Mouse (Mus musculus) neural tube, embryonic 13.5 days (tissue): ENCODE data around the gene Ptprd. TPM values are rescaled to one million over a fixed set of nuclear protein-coding genes. Genes with fewer than 3 reads are reported as not detected.
"Not testable (repeated sequence)": the region's sequence is repeated elsewhere in the genome, so short reads cannot be mapped to it uniquely, and the experiment has no call there.

Experiments
- ATAC-seq: fragments of 200-750 bp; cut with Nextera tagmentation; 2 replicates; pipeline ENCODE4 v1.8.0; 2017; ENCODE audit warnings: low read depth, mild to moderate bottlenecking, moderate TSS enrichment, moderate library complexity
- H3K27ac ChIP-seq: fragments of 300-500 bp; sonication (generic); replicated peaks from 2 replicates; pipeline ENCODE4 v1.5.1; 2015; ENCODE audit warnings: moderate library complexity, mild to moderate bottlenecking, inconsistent platforms
- H3K27me3 ChIP-seq: fragments of 300-500 bp; sonication (generic); 2 replicates; pipeline ENCODE4 v1.6.1; 2015; ENCODE audit warnings: mild to moderate bottlenecking, inconsistent platforms
- H3K36me3 ChIP-seq: fragments of 300-500 bp; sonication (generic); 2 replicates; pipeline ENCODE4 v1.6.1; 2015; ENCODE audit warnings: mild to moderate bottlenecking, inconsistent platforms
- H3K4me1 ChIP-seq: fragments of 300-500 bp; sonication (generic); replicated peaks from 2 replicates; pipeline ENCODE4 v1.6.1; 2015; ENCODE audit warnings: inconsistent platforms
- H3K4me2 ChIP-seq: fragments of 300-500 bp; sonication (generic); 2 replicates; pipeline ENCODE4 v1.6.1; 2015; ENCODE audit warnings: inconsistent platforms, mild to moderate bottlenecking, moderate library complexity
- H3K4me3 ChIP-seq: fragments of 300-500 bp; sonication (generic); 2 replicates; pipeline ENCODE4 v1.5.1; 2015; ENCODE audit warnings: mild to moderate bottlenecking, inconsistent platforms
- H3K9ac ChIP-seq: fragments of 300-500 bp; sonication (generic); 2 replicates; pipeline ENCODE4 v1.6.1; 2015; ENCODE audit warnings: moderate library complexity, mild to moderate bottlenecking, inconsistent platforms
- H3K9me3 ChIP-seq: fragments of 300-500 bp; sonication (generic); 2 replicates; pipeline ENCODE4 v1.6.1; 2016; ENCODE audit warnings: inconsistent platforms
- WGBS: fragments of 180-500 bp; shearing (Covaris S2); methylation state at CpG from one replicate; pipeline ENCODE4 v1.1.7; 2015; 5-methylcytosine and 5-hydroxymethylcytosine counted together
- polyA plus RNA-seq: library from polyadenylated mRNA; unstranded; fragments of >200 nt; fragmentation: Nextera tagmentation; extraction: Ambion mirVana; gene quantifications from 2 replicates; pipeline ENCODE4 v1.2.1, GENCODE M21; 2015

Gene Ptprd
- polyA plus RNA-seq, 1 experiment from 2014 or later: 86.5 TPM

- Histone ChIP-seq H3K27ac (no peak overlapping the region), H3K4me1 (no peaks in the 10 kb centered on the region), H3K4me2 (no peak overlapping the region), H3K36me3 (no peaks in the 10 kb centered on the region), H3K9ac (no peak overlapping the region), H3K9me3 (no peaks in the 10 kb centered on the region), H3K4me3 (no peak overlapping the region), H3K27me3 (no peaks in the 10 kb centered on the region)
- no peak for ATAC-seq
- WGBS: 52% methylated on average over 2 of the region's 2 CpGs
Measured at GRCm38 (mm10) chr4:76056836-76057235, 2154.9 kb downstream of the Ptprd start.

DNA sequence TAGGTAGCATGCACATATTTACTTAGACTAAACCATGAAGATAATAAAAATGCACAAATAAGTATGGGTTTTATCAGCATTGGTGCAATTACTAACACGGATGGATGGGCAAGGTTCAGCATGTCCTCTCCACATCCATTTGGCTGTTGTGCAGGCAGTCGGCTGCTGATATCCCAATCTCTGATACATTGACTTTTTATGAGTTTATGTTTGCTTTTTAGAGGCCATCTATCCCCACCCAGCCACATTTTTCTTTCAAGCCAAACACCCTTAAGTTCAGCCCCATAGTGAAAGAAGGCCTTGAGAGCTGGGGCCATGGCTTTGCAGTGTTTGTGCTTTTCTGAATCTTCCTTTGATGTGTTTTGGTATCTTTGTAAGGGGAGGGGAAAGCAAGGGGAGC is 2166.1 kb downstream of the Ptprd start:
- Histone ChIP-seq H3K27me3 (no peaks in the 10 kb centered on the region), H3K36me3 (peaks cover 8% of the 10 kb centered on the region; the same call in 1 of the 2 replicates), H3K4me2 (no peak overlapping the region), H3K4me3 (no peak overlapping the region), H3K9ac (no peak overlapping the region), H3K9me3 (no peaks in the 10 kb centered on the region), H3K27ac (no peak overlapping the region), H3K4me1 (no peaks in the 10 kb centered on the region; the same call in 1 of the 2 replicates)
- 79% methylated on average over 2 of the region's 2 CpGs for WGBS
- no peak for ATAC-seq

DNA sequence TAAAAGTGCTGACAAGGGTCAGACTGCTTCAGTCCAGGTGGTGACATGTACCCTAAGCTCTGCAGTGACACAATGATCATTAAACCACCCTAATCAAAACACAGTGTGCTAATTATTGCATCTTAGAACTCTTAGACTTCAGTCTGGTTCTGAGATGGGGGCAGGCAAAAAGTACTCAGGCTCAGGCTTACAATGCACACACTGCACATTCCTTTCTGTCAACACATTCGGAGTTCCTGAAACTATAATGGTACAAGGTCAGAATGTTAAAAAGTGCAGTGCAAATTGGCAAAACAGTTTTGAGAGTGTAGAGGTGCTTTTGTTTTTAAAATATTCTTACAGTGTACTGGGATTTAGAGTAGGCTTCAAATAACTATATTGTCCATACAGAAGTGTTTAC is 2167.0 kb downstream of the Ptprd start:
- Histone ChIP-seq H3K36me3 (0 out of 2 replicates have a peak, but pooled peaks cover 3% of the 10 kb centered on the region), H3K27ac (no peak overlapping the region), H3K9me3 (no peaks in the 10 kb centered on the region), H3K9ac (no peak overlapping the region), H3K4me1 (no peaks in the 10 kb centered on the region; the same call in 1 of the 2 replicates), H3K4me2 (no peak overlapping the region), H3K4me3 (no peak overlapping the region), H3K27me3 (no peaks in the 10 kb centered on the region)
- 73% methylated on average over 1 of the region's 1 CpGs for WGBS
- no peak for ATAC-seq

GRCm38 (mm10) chr4:76037178-76037577 is 2174.6 kb downstream of the Ptprd start:
- not testable (repeated sequence) for ATAC-seq, H3K36me3 ChIP-seq
- WGBS: 82% methylated on average over 4 of the region's 4 CpGs

GRCm38 (mm10) chr4:76025571-76026325 is 2186.0 kb downstream of the Ptprd start:
- WGBS: 37% methylated on average over 8 of the region's 8 CpGs
- peak overlapping the region; percentile 79 for H3K27ac ChIP-seq

More at GRCm38 (mm10) chr4:76037178-76037577, 2174.6 kb downstream of the Ptprd start:
- not testable (repeated sequence) for H3K9me3 ChIP-seq, H3K4me2 ChIP-seq, H3K27me3 ChIP-seq, H3K27ac ChIP-seq, H3K4me3 ChIP-seq, H3K4me1 ChIP-seq, H3K9ac ChIP-seq

DNA sequence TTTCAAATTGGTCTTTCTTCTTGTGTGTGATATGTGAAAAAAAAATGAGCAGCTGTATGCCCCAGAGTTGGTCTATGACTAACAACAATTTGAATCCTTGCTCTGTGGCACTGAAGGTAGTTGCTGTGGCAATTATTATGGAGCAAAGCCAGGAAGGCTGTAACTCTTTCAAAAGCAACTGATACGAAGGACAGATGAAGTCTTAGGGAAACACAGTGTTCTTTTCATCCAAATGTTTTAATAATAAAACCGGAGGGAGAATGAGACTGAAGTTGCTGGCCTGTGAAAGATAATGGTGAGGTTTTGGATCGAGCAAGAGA is 2187.3 kb downstream of the Ptprd start:
- Histone ChIP-seq H3K27me3 (no peaks in the 10 kb centered on the region), H3K9me3 (no peaks in the 10 kb centered on the region), H3K4me1 (peaks cover 17% of the 10 kb centered on the region), H3K9ac (no peak overlapping the region), H3K36me3 (no peaks in the 10 kb centered on the region), H3K4me3 (no peak overlapping the region), H3K27ac (peak overlapping the region; percentile 49; the same call in 1 of the 2 replicates), H3K4me2 (no peak overlapping the region)
- WGBS: 64% methylated on average over 3 of the region's 3 CpGs
- ATAC-seq: no peak

More at GRCm38 (mm10) chr4:76025571-76026325, 2186.0 kb downstream of the Ptprd start:
- H3K36me3 ChIP-seq: no peaks in the 10 kb centered on the region
- peaks cover 17% of the 10 kb centered on the region for H3K4me1 ChIP-seq
- peak; percentile 87 for ATAC-seq
- H3K27me3 ChIP-seq: no peaks in the 10 kb centered on the region
- no peak overlapping the region for H3K9ac ChIP-seq
- H3K4me3 ChIP-seq: no peak overlapping the region
- no peaks in the 10 kb centered on the region for H3K9me3 ChIP-seq
- peak overlapping the region; percentile 27 for H3K4me2 ChIP-seq

GRCm38 (mm10) chr4:76023756-76024501 is 2187.8 kb downstream of the Ptprd start:
- Histone ChIP-seq H3K27ac (peak overlapping the region; percentile 62), H3K9me3 (no peaks in the 10 kb centered on the region), H3K4me2 (no peak overlapping the region), H3K9ac (no peak overlapping the region), H3K4me3 (no peak overlapping the region), H3K36me3 (no peaks in the 10 kb centered on the region), H3K27me3 (no peaks in the 10 kb centered on the region), H3K4me1 (peaks cover 17% of the 10 kb centered on the region)
- 62% methylated on average over 13 of the region's 13 CpGs for WGBS
- no peak for ATAC-seq

DNA sequence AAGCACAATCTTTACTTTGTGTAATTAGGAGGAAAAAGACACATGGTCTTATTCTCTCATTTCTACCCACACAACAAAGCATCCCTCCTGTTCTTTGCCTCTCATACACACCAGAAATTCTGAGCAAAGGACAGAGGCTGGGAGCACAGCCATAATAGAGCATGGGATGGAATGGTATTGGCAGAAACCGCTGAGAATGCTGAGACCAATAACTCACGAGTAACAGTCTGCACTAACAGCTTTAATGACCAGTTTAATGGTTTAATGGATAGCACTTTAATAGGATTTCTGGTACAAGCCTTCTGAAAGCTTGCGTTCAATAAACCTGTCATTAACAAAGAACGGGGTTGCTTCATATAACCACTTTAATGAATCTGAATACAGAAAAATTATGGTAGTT is 2190.1 kb downstream of the Ptprd start:
- Histone ChIP-seq H3K27me3 (no peaks in the 10 kb centered on the region), H3K9me3 (no peaks in the 10 kb centered on the region), H3K36me3 (no peaks in the 10 kb centered on the region), H3K4me3 (no peak overlapping the region), H3K27ac (peak overlapping the region; percentile 64), H3K4me2 (no peak overlapping the region), H3K4me1 (peaks cover 17% of the 10 kb centered on the region), H3K9ac (no peak overlapping the region)
- ATAC-seq: peak; percentile 88
- 18% methylated on average over 4 of the region's 4 CpGs for WGBS

DNA sequence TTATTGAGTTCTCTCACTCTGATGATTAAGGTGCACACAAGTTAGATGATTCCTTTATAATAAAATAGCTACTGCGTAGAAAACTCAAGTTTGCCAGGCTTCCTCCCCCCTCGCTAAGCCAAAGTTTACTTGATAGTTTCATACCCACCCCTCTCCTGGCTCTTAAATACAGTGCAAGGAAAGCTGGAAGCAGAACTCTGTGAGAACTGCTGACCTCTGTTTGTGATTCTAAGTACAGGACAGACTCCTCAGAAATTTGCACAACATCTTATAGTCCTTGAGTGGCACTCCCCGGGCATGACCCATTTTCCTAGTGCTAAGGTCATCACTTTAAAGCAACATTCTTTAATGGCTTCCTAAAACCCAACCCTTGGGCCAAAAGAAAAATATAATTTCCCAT is 2196.7 kb downstream of the Ptprd start:
- ATAC-seq: no peak
- Histone ChIP-seq H3K9me3 (no peaks in the 10 kb centered on the region), H3K27me3 (no peaks in the 10 kb centered on the region), H3K9ac (no peak overlapping the region), H3K4me1 (no peaks in the 10 kb centered on the region), H3K4me3 (no peak overlapping the region), H3K4me2 (no peak overlapping the region), H3K27ac (no peak overlapping the region), H3K36me3 (no peaks in the 10 kb centered on the region)
- WGBS: 86% methylated on average over 3 of the region's 3 CpGs

GRCm38 (mm10) chr4:76014151-76014840 is 2197.5 kb downstream of the Ptprd start:
- Histone ChIP-seq H3K9ac (no peak overlapping the region), H3K36me3 (no peaks in the 10 kb centered on the region), H3K4me3 (no peak overlapping the region), H3K9me3 (no peaks in the 10 kb centered on the region), H3K4me2 (no peak overlapping the region), H3K4me1 (no peaks in the 10 kb centered on the region), H3K27ac (no peak overlapping the region), H3K27me3 (no peaks in the 10 kb centered on the region)
- no peak for ATAC-seq
- 43% methylated on average over 3 of the region's 3 CpGs for WGBS

DNA sequence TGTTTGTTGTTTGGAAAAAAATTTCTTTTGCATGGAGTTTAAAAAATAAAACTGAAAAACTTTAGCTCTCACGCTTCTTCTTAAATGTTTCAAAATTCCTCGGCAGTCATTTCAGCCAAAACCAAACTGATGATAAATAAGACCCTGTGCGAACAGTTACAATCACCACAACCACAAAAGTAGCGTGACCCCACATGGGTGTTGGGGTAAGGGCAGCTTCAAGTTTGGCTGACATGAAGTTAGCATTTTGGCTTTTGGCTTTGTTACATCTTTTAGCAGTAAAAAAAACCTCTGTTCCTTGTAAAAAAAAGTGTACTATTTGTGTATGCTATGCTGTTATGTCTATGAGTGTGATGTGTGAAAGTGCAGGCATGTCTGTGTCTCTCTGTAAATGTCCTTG is 2203.2 kb downstream of the Ptprd start:
- WGBS: 94% methylated on average over 4 of the region's 4 CpGs
- H3K27me3 ChIP-seq: no peaks in the 10 kb centered on the region
- no peaks in the 10 kb centered on the region for H3K9me3 ChIP-seq
- H3K36me3 ChIP-seq: no peaks in the 10 kb centered on the region
- peaks cover 12% of the 10 kb centered on the region; the same call in 1 of the 2 replicates for H3K4me1 ChIP-seq
- H3K9ac ChIP-seq: no peak overlapping the region
- no peak overlapping the region for H3K27ac ChIP-seq
- H3K4me3 ChIP-seq: no peak overlapping the region
- H3K4me2 ChIP-seq: no peak overlapping the region
- ATAC-seq: no peak

GRCm38 (mm10) chr4:76007219-76007618 is 2204.5 kb downstream of the Ptprd start:
- no peaks in the 10 kb centered on the region for H3K27me3 ChIP-seq
- 89% methylated on average over 3 of the region's 3 CpGs for WGBS
- H3K4me3 ChIP-seq: no peak overlapping the region
- ATAC-seq: no peak
- H3K4me1 ChIP-seq: peaks cover 12% of the 10 kb centered on the region; the same call in 1 of the 2 replicates
- H3K4me2 ChIP-seq: no peak overlapping the region
- no peak overlapping the region for H3K9ac ChIP-seq
- H3K36me3 ChIP-seq: no peaks in the 10 kb centered on the region
- no peak overlapping the region for H3K27ac ChIP-seq
- H3K9me3 ChIP-seq: no peaks in the 10 kb centered on the region
